Mouse (Mus musculus) thymus, adult 2 months (tissue): ENCODE results near the gene Cdh5.

Source experiments
- CTCF ChIP-seq: fragments of 200-500 bp; IDR thresholded peaks from 2 replicates; pipeline ENCODE4 v1.5.1; 2012; ENCODE audit warnings: mild to moderate bottlenecking, control low read depth, low read length, moderate library complexity, borderline replicate concordance; ENCODE audit not compliant: control insufficient read depth, poor library complexity, insufficient read depth; ENCODE audit errors: extremely low read depth
- POLR2A ChIP-seq: fragments of 200-500 bp; IDR thresholded peaks from 2 replicates; pipeline ENCODE4 v1.6.1; 2012; ENCODE audit warnings: mild to moderate bottlenecking, low read length, control low read depth, moderate library complexity; ENCODE audit not compliant: control insufficient read depth, poor library complexity, insufficient read depth; ENCODE audit errors: extremely low read depth

GRCm38 (mm10) chr8:104061989-104062820, 39.2 kb upstream of the Cdh5 start:
- TF ChIP-seq CTCF (no peak), POLR2A (no peak)
